Mouse (Mus musculus): Measurements from ENCODE around the gene Oxsr1.

DNA sequence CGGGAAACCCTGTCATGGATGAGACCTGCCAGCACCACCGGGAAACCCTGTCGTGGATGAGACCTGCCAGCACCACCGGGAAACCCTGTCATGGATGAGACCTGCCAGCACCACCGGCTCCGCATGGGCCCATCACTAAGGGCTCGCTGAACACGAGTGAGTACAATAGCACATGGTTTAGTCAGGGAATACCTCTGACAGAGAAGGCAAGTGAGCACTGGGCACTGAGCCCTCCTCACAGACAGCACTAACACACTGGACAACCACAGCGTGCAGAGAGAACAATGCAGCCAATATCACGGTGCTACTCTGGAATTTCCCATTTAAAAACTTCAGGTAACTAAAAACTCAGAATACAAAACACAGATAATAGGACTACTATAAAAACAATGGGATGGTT lies 9.1 kb downstream of the Oxsr1 start:
- TF ChIP-seq POLR2A (IDR thresholded peaks at IDR 0.05; ENCODE audit: borderline replicate concordance, insufficient read depth, low read length): no peak
- no peak for TF ChIP-seq CTCF (IDR thresholded peaks at IDR 0.05; ENCODE audit: borderline replicate concordance, insufficient read depth, low read depth, low read length)

Data from cerebellum, adult 2 months (tissue).